Mouse (Mus musculus): ENCODE measurements around the gene Usp9x.
A peak's percentile ranks its signal among the peaks of the same experiment; 100 is the strongest.

GRCm38 (mm10) chrX:13070573-13071240 lies 591 bp upstream of the Usp9x start:
- TF ChIP-seq POLR2A (IDR thresholded peaks at IDR 0.05; ENCODE audit: low read depth, low read length) (peak; percentile 35; the same call in 1 of the 2 replicates), CTCF (IDR thresholded peaks at IDR 0.05; ENCODE audit: borderline replicate concordance, insufficient read depth, low read length) (no peak)
